Mouse (Mus musculus) gonadal fat pad, adult 2 months (tissue): Measurements from ENCODE around the gene Gm13420. TPM values are rescaled to one million over a fixed set of nuclear protein-coding genes. Genes with fewer than 3 reads are reported as not detected.
A peak's percentile ranks its signal among the peaks of the same experiment; 100 is the strongest.
"Not testable (repeated sequence)": the region's sequence is repeated elsewhere in the genome, so short reads cannot be mapped to it uniquely, and the experiment has no call there.

Experiments
- DNase-seq: peaks from one replicate; pipeline ENCODE4 v3.0.0-alpha.2; 2012; ENCODE audit warnings: low read depth
- polyA plus RNA-seq: library from polyadenylated mRNA; depleted of rRNA; stranded (reverse); fragments of >200 nt; gene quantifications from 2 replicates; pipeline ENCODE4 v1.2.3, GENCODE M21; 2012

The Gm13420 gene
- polyA plus RNA-seq, 1 experiment, result 0.09 TPM

DNA sequence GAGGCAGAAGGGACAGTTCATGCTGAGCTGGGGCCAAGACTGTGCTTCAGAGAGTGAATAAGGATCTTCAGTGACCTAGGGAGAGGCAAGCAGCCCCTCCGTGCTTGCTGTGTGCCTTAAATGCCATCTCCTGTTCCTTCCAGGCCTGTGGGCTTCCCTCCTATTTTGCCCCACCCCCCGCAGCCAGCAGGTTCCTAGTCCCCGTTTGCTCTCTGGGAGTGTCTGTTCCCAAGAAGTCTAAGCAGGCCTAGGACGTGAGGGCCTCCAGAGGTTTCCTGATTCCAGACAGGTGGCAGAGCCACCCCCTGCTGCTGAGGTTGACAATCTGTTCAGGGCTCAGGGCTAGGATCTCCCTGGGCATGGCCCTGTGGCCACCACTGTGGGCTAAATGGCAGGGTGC, 12.7 kb downstream of the Gm13420 start:
- no peak for DNase-seq

DNA sequence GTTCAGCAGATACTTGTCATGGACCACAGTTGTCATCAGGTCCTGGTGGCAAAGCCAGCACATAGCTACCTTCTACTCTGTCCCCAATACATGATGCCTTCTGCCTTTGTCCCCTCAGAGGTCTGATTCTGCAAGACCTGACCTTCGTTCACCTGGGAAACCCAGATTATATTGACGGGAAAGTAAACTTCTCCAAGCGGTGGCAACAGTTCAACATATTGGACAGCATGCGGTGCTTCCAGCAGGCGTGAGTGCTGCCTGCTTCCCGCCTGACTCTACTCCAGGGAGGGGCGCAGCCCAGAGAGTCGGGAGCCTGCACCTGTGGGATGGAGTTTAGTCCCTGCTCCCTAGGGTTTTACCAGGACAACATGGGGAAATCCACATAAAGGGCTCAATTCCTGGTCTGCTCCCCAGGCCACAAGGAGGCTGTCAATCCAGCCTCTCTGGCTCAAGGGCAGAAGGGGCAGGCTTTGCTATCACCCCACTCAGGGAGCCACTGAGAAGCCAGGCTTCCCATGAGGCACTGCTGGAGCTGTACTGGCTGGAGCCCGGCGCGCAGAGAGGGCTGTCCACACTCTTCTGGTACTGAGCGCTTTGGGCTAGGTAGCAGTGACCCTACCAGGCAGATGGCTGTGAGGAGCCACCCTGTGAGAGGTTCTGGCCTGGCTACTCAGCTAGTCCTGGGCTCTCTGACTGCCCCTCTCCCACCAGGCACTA, 14.1 kb downstream of the Gm13420 start:
- DNase-seq, result no peak

DNA sequence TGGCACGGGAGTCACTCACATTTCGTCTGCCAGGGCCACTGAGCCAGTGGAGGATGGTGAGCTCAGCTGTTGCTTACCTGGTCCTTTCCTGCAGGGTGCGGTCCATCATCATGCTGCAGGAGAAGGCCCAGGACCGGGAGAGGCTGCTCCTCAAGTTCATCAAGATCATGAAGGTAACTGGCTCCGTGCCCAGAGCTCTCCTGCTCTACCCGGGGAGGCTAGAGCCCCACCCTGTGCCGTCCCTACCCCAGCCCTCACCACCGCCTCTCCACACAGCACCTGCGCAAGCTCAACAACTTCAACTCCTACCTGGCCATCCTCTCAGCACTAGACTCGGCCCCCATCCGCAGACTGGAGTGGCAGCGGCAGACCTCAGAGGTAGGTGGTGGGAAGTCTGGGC, 15.8 kb downstream of the Gm13420 start:
- DNase-seq, result no peak

DNA sequence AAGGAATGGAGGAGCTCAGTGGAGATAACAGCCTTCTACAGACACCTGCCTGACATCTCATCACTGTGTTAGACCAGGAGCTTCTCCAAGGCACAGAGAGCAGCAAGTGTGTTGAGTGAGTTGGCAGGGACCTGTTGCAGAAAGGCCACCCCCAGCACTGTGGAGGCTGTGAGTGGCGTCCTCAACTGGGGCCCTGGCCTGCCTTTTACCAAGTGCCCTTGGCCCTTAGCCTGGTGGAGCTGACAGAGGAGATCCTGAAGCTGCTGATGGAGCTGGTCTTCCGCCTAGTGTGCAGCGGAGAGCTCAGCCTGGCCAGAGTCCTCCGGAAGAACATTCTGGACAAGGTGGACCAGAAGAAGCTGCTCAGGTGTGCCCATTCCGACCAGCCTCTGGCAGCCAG, 18.1 kb downstream of the Gm13420 start:
- no peak for DNase-seq

DNA sequence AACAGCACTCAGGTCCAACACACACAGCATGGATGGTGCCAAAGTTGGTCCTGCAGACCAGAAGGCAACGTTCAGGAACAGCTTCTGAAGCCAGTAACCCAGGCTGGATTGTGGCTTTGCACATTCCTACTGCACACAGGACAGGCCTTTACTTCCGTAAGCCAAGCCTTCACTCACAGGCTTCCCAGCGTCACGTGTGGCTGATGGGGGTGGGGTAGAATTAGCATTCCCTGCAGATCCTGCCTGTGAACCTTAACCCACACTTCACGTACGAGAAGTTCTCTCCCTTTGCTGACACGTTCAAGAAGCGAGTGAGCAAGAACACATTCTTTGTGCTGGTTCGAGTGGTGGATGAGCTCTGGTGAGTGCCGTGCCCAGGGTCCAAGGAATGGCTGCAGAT, 18.9 kb downstream of the Gm13420 start:
- DNase-seq, result no peak

DNA sequence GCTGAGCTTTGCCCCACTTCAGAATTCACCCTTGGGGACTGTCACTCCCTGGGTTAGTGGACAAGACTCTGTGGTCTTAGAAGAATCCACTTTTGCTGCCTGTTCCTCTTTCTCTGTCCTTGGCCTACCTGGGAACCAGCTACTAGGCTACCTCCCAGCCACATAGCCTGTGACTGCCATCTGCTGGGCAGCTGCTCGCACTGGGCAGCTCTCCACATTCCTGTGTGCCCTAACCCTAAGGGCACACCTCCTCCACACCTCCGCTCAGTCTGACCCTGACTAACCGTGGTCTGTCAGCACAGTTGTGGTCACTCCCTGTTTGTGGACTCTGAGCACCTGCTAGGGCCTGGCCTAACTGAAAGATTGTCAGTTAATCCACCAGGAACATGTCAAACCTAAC, 19.9 kb downstream of the Gm13420 start:
- DNase-seq, result no peak

DNA sequence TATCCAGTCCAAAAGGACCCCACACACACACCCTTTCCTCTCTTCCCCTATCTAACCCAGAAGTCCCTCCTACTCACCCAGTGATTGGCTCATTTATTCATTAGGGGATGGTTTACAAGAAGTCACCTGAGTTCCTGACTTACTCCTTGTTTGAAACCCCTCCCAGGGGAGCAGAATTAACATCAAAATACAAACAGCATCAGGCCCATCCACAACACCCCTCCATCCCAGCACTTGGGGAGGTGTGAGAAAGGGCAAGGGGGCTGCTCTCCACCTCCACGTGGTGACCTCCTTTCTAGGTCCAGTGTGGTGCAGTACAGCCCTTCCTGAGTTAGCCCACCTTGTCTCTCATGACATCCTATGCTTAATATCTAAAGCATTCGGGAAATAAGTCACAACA, 22.0 kb downstream of the Gm13420 start:
- no peak for DNase-seq

DNA sequence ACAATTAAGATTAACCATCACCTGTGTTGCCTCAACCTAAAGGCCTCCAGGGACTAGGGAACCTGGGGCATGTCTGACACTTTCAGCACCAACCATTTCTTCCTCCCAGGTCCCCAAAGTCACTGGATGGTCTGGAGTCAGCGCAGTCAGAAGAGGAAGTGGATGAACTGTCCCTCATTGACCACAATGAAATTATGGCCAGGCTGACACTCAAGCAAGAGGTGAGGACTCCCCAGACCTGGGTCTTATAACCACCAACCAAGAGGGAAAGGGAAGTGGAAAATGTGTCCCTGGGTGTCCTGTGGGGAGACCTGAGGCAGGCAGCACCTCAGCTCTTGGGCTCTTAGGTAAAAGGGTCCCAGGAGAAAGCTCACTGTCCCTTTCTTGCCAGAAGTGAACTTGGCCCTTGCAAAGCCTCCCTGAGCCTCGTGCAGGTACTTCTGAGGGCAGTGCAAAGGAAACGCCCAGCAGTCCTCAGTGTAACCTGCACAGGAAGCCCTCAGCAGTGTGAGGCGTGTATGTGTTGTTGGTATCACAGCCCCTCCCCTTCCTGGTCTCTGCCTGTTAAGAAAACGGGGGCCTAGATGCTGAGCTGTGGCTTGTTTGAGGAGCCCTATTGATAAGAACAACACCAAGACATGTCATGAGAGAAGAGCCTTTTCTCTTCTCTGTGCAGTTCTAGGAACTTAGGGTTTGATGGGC, 26.7 kb downstream of the Gm13420 start:
- DNase-seq, result no peak

DNA sequence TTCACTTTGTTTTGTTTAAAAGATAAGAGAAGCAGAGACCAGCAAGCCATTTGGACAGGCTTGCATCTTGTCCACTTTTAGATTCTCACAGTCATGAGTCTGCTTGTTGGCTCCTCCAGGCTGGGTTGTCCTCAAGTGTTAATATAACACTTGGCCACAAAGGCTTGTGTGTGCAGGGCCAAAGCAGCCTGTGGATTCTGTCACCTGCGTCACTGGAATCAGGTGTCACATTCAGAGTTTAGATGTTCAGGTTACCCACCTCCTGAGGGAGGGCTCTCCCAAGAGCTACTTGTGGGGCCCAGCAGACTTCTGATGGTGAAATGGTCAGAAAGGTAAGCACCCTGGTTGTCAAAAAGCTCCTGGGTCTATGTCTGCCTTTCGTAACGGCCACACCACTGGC, 28.4 kb downstream of the Gm13420 start:
- no peak for DNase-seq

DNA sequence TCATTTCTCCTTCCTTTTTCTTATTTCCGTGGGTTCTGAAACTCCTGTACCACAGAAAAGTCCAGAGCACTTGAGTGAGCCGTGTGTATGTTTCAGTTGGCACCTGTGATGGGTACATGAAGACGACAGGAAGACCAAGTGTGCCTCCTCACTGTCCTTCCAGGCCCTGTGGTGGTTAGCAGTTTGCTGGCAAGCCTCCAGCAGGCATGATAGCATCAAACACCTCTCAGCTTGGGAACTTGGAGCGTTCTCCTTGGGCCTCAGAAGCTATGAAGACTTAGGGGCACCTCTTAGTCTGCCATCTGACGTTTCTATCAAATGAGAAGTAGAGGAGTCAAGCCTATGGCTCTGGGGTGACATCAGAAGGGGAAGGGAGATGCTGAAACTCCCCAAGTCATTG, 32.9 kb downstream of the Gm13420 start:
- DNase-seq, result no peak

DNA sequence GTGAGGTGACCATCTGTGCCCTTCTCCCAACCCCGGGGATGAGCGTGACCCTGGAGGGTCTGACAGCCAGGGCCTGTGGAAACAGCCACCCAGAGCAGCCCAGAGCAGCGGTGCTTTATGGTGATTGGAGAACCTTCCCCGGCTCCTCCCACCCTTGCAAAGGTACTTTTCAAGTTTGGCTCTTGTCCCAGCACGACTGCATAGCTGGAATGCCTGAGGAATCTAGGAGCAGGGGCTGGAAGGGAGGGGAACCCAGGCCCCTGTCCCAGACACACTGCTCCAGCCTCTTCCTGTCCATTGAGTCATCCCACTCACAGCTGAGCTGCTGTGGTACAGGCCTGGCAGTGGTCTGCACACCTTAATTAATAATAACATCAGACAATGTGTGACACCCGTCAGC, 34.8 kb downstream of the Gm13420 start:
- no peak for DNase-seq

DNA sequence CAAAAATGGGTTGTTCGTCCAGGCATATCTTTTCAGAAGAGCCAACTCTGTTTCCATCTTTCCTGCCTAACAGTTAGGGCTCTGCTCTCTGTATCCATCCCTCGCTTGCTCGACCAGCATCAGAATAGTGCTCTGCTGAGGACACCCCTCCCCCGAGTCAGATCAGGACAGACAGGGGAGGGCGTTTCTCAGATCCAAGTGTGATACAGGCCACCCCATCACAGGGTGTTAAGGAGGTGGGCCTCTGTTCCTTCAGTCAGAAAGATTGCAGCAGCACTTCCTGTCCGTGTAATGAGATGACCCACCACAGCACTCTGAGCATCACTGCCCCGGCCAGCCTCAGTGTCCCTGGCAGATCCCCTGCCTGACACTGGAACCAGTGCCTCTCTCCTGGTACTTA, 35.3 kb downstream of the Gm13420 start:
- DNase-seq, result no peak

DNA sequence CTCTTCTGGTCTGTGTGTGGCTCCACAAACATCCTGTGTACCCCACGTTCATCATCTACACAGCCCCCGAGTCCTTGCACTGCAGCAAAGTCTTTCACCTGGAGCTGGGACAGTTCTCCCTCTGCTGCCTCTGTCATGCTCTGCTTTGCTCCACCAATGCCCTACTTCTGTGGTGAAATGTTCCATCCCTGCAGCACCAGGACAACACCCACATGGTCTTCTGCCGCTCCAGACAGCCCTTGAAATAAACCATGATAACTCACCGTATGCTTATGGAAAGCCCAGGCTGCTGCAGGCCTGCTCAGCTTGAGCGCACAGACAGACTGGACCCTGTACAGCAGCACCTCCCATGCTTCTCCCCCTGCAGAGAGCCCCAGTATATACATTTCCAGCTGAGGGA, 37.4 kb downstream of the Gm13420 start:
- DNase-seq, result no peak

DNA sequence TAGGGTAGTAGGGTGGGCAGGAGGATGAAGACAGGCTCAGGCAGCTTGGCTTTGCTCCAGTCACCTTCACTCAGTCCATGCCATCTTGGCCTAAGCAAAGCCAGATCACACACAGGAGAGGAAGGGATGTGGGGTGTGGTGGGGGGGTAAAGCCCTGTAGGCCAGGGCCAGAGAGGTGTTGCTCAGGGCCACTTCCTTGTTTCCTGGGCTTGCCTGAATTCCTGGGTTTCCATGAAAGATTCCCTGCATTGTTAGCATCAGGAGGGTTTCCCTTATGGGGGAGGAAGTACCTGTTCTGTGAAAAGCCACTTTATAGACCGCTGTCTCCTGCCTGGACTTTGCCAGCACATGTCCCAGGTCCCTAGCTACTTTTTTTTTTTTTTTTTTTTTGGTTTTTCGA, 38.0 kb downstream of the Gm13420 start:
- no peak for DNase-seq

DNA sequence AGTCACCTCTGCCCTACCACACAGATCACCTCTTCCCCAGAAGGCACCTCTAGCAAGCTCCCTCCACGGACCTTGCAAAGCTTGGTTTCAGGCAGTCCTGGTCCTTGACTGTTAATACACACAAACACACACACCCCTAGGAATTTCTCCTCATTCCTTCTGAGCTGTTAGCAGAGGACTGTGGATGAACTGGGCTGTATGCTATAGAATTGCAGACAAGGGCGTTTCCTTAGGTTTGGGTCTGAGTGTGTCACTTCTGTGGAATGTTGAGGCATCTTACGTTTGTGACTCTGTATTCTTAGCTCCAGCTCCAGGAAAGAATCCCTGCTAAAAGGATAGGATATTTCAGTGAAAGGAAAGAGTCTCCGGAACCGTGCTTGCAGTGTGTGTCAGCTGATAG, 39.6 kb downstream of the Gm13420 start:
- DNase-seq, result no peak

DNA sequence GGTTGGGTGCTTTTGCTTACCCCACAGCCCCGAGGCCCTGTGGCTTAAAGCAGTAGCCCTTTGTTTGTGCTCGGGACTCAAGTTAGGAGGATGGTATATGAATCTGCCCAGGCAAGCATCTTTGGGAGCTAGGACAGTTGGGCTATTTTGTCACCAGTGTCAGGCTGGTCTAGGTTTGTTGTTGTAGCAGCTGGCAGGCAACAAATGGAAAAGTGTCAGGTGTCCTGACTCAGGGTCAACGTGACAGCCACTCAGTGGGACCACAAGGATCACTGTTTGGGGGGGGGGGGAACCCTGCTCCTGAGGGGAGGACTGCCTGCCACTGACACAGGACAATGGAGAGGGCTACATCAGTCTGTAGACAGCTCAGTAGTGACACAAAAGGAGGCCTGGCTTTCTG, 40.4 kb downstream of the Gm13420 start:
- no peak for DNase-seq

DNA sequence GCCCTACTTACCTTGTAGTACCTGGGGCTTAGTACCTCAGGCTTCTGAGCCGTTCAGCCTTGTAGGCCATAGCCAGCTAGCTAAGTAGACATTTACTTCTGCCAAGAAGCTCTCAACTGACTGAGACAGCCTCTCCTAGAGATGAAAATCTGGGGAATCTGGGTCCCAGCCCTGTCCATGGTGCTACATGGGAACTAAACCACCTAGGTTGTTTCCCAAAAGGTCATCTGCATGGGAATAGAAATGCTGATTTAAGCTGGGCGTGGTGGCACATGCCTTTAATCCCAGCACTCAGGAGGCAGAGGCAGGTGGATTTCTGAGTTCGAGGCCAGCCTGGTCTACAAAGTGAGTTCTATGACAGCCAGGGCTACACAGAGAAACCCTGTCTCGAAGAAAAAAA, 43.3 kb downstream of the Gm13420 start:
- not testable (repeated sequence) for DNase-seq

DNA sequence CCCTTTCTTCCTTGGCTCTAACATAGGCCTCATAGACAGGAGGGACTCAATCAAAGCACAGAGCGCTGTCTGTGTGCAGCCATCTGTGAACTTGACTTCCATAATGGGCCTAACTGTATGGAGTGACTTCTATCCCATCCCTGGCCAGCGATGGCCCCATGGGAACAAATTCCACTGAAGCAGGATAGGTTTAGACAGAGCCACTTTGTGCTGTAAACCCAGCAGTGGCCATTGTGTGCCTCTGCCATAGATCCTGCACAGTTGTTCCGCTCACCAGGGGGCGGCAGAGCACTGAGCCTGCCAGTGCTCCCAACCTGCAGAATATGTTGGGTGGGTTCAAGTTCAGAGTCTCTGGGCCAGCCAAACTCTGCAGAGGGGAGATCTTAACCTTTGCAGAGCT, 43.8 kb downstream of the Gm13420 start:
- DNase-seq, result no peak

DNA sequence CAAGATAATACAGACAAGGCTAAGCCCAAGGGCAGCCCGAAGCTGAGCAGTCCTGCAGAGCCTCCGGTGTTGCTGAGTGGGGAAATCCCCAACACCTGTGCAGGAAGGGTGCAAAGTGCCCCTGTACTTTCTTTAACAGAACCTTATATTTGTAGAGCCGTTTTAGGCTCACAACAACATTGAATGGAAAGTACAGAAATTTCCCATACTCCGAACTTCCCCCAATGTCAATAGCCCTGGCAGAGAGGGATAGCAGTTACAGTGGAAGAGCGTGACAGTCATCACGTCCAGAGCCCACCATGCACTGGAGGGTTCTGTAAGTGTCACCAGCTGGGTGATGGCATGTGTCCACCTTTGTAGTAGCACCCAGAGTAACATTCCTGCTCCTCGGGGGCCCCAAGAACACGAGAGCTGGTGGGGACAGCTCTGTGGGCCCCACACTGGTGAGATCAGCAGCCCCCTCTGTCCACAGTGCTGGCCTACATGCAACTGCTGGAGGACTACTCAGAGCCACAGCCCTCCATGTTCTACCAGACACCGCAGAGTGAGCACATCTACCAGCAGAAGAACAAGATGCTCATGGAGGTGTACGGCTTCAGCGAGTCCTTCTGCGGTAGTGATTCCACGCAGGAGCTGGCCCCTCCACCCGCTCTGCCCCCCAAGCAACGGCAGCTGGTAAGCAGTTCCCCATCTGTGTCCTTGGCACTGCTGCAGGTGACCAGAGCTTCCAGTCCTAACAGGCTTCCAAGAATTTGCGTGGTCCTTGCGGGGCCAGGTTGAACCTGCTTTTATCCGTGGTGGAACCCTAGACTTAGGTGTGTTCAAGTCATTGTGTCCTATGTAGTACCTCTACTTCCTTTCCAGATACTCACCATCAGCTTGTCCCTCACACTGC, 44.5 kb downstream of the Gm13420 start:
- DNase-seq, result no peak

DNA sequence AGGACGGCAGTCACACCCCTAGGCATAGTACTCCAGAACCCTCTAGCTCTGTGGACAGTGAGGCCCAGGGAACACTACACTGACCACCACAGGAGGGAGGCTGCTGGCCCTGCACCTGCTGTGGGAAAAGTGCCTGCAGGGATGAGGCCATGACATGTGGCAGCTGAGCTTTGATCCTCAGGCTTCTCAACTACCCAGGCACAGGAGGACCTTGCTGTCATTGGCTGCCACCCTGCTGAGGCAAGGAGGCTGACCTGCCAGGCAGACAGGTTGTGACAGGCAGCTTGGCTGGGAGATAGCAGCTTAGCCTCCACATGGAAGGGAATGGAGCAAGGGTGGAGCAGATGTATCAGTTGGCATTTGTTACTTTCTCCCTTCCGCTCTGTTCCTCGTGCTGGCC, 46.0 kb downstream of the Gm13420 start:
- peak; percentile 83 for DNase-seq

DNA sequence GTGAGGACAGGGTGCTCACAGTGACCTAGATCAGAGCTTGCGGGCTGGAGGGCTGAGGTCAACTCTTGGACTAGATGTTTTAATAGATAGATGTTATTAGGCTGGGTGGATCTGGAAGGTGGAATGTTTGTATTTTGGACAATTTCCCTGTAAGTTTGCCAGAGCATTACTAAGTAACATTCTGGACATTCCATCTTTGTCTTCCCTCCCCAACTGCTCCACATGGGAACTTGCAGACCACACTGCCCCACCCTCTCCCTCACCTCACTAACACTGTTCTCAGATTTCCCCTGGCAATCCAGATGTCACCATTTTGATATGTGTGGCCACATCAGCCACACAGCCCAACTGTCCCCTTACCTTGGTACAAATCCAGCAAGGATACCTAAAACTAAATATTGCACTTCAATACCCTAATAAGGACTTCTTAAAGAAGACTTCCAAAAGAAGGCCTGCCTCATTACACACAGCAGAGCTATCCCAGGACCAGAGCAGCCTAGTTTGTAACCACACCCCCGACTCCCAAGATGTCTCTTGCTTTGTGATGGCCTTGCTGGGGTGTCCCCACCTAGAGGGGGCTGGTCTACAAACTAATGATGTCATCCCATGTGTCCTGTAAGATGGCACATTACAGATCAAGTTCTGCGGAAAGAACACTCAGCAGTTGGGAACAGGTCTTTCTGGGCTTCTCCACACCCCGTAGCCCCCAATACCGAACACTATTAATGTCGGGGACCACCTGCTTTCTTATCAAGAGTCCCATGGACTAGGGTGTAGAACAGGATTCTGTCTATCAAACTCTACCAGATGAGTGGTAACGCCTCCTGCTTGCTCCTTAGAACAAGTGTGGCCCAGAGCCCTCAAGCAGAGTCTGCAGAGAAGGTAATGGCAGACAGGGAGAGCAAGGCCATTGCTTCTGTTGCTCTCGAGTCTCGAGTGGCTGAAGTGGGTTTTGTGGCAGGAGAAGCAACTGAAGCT, 48.1 kb downstream of the Gm13420 start:
- DNase-seq, result no peak

DNA sequence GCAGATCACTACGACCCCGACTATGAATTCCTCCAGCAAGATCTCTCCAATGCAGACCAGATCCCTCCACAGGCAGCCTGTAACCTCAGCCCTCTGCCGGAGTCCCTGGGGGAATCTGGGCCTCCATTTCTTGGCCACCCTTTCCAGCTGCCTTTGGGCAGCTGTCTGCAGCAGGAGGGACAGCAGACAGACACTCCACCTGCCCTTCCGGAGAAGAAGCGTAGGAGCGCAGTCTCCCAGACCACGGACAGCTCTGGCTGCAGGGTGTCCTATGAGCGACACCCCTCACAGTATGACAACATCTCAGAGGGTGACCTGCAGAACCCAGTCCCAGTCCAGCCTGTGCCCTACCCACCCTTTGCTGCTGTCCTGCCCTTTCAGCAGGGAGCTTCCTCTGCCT, 49.3 kb downstream of the Gm13420 start:
- DNase-seq, result no peak
